Mouse (Mus musculus) hindbrain, embryonic 14.5 days (tissue): ENCODE measurements at regions not wholly inside any gene's neighbourhood (a gene's known extent, or its start where the extent isn't known, plus 50 kb on each side); places are given as distances from the start of the nearest gene placed in this dataset.

Experiments used
- ATAC-seq: fragments of 200-750 bp; cut with Nextera tagmentation; 2 replicates; pipeline ENCODE4 v1.8.0; 2017; ENCODE audit warnings: moderate number of reproducible peaks, mild to moderate bottlenecking, moderate TSS enrichment, moderate library complexity; ENCODE audit not compliant: low FRiP score
- DNase-seq: peaks from one replicate; pipeline ENCODE4 v3.0.0-alpha.2; 2015; ENCODE audit warnings: low spot score
- H3K27ac ChIP-seq: fragments of 300-500 bp; sonication (generic); 2 replicates; pipeline ENCODE4 v1.5.1; 2014; ENCODE audit warnings: mild to moderate bottlenecking, moderate library complexity
- H3K27me3 ChIP-seq: fragments of 300-500 bp; sonication (generic); 2 replicates; pipeline ENCODE4 v1.6.1; 2014; ENCODE audit warnings: mild to moderate bottlenecking, low read length, mixed read lengths; ENCODE audit not compliant: control insufficient read depth, insufficient read depth
- H3K36me3 ChIP-seq: fragments of 300-500 bp; sonication (generic); replicated peaks from 2 replicates; pipeline ENCODE4 v1.6.1; 2014; ENCODE audit not compliant: control insufficient read depth, insufficient read depth
- H3K4me1 ChIP-seq: fragments of 300-500 bp; sonication (generic); replicated peaks from 2 replicates; pipeline ENCODE4 v1.6.1; 2014; ENCODE audit warnings: antibody characterized with exemption, low read length, mixed read lengths; ENCODE audit not compliant: control insufficient read depth, insufficient read depth
- H3K4me2 ChIP-seq: fragments of 300-500 bp; sonication (generic); replicated peaks from 2 replicates; pipeline ENCODE4 v1.6.1; 2014; ENCODE audit warnings: mild to moderate bottlenecking, moderate library complexity
- H3K4me3 ChIP-seq: fragments of 300-500 bp; sonication (generic); replicated peaks from 2 replicates; pipeline ENCODE4 v1.5.1; 2014; ENCODE audit warnings: mild to moderate bottlenecking, low read length
- H3K9ac ChIP-seq: fragments of 300-500 bp; sonication (generic); 2 replicates; pipeline ENCODE4 v1.6.1; 2014
- H3K9me3 ChIP-seq: fragments of 300-500 bp; sonication (generic); 2 replicates; pipeline ENCODE4 v1.6.1; 2016; ENCODE audit warnings: low read length; ENCODE audit not compliant: control insufficient read depth
- WGBS: fragments of 180-500 bp; shearing (Covaris S2); extraction: QIAGEN DNeasy Blood & Tissue Kit; methylation state at CpG from one replicate; pipeline ENCODE4 v1.1.7; 2014; 5-methylcytosine and 5-hydroxymethylcytosine counted together

GRCm38 (mm10) chr4:124435040-124435434, 175.6 kb downstream of the 3100002H09Rik start:
- WGBS, result 30% methylated on average over 12 of the region's 12 CpGs
- Histone ChIP-seq H3K27ac (no peak overlapping the region), H3K9me3 (no peaks in the 10 kb centered on the region), H3K9ac (no peak overlapping the region), H3K27me3 (peaks cover 45% of the 10 kb centered on the region), H3K4me2 (no peak overlapping the region), H3K36me3 (no peaks in the 10 kb centered on the region), H3K4me3 (no peak overlapping the region), H3K4me1 (peaks cover 8% of the 10 kb centered on the region)
- no peak for ATAC-seq
- DNase-seq, result no peak

DNA sequence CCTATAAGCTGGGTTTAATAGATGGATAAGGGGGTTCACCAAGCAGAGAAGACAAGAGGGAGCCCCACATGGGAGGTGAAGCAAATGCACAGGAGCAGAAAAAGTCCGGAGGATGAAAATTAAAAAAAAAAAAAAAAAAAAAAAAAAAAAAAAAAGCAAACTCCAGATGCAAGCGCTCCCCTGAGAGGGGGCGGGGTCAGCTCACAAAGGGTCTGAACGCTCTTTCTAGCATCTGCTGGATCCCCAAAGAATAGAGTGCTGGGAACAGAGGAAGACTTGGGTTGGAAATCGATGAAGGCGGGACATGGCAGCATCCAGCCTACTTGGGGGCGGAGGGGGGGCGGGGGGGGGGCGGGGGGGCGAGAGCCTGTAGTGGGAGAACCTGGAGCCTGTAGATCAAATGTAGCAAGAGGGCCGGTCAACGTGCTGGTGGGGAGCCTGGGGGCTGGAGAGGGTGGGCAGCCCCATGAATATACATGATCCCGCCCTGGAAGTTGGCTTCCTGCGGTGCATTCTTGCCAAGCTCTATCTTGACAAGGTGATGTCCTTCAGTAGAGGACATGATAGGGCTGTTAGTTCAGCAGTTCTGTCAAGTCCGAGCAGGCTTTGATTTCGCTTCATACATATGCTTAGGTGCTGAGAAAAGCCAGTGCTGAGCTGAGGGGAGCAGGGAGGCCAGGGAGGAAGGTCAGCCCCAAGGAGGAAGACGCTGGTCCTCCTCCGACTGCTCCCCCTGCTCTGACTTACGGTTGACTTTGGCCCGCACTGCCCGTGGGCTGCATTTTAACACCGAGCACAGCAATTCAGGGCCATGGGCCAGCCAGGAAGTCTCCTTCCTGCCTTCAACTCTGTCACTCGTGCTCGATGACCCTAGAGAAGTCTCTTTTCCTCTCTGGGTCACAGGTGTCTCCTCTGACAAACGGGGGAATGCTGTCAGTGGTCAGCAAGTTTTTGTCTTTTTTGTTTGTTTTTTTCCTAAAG, 176.3 kb downstream of the 3100002H09Rik start:
- Histone ChIP-seq H3K27ac (no peak overlapping the region), H3K4me1 (peaks cover 8% of the 10 kb centered on the region), H3K27me3 (peaks cover 38% of the 10 kb centered on the region), H3K36me3 (no peaks in the 10 kb centered on the region), H3K9ac (no peak overlapping the region), H3K9me3 (no peaks in the 10 kb centered on the region), H3K4me2 (0 out of 2 replicates have a peak overlapping the region, but pooled peaks have one; percentile 5), H3K4me3 (no peak overlapping the region)
- ATAC-seq (no peak), DNase-seq (no peak)
- 6% methylated on average over 21 of the region's 25 CpGs for WGBS

DNA sequence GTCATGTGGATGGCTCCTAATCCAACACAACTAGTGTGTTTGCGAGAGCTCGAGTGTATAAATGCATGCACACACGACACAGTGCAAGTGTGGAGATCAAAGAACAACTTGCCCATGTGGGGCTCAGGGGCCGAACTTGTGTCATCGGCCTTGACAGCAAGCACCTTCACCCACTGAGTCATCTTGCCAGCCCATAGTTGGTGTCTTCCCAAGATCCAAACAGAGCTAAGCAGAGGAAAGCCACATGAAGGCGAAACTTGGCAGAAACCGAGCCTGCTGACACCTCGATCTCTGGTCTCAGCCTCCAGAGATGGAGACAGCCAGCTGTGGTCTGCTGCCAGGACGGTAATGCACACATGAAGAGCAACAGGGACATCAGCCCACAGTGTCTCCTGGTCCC, 177.1 kb downstream of the 3100002H09Rik start:
- no peak for ATAC-seq
- DNase-seq, result no peak
- H3K9me3 ChIP-seq, result no peaks in the 10 kb centered on the region
- WGBS, result 70% methylated on average over 9 of the region's 9 CpGs
- H3K27me3 ChIP-seq, result peaks cover 36% of the 10 kb centered on the region
- H3K4me3 ChIP-seq, result no peak overlapping the region
- H3K36me3 ChIP-seq, result no peaks in the 10 kb centered on the region
- H3K9ac ChIP-seq, result no peak overlapping the region
- no peak overlapping the region for H3K4me2 ChIP-seq
- peaks cover 8% of the 10 kb centered on the region for H3K4me1 ChIP-seq
- no peak overlapping the region for H3K27ac ChIP-seq

- DNase-seq, result no peak
- Histone ChIP-seq H3K4me3 (no peak overlapping the region), H3K4me2 (no peak overlapping the region), H3K27ac (no peak overlapping the region), H3K4me1 (peaks cover 8% of the 10 kb centered on the region), H3K36me3 (no peaks in the 10 kb centered on the region), H3K9ac (no peak overlapping the region), H3K27me3 (peaks cover 25% of the 10 kb centered on the region), H3K9me3 (no peaks in the 10 kb centered on the region)
- WGBS, result 65% methylated on average over 16 of the region's 16 CpGs
- no peak for ATAC-seq
Measured at GRCm38 (mm10) chr4:124431193-124431592, 179.4 kb downstream of the 3100002H09Rik start.

- no peak for ATAC-seq
- peaks cover 7% of the 10 kb centered on the region; the same call in 1 of the 2 replicates for H3K27me3 ChIP-seq
- no peak overlapping the region for H3K4me2 ChIP-seq
- 90% methylated on average over 4 of the region's 4 CpGs for WGBS
- no peak for DNase-seq
- H3K4me1 ChIP-seq, result no peaks in the 10 kb centered on the region
- H3K9me3 ChIP-seq, result no peaks in the 10 kb centered on the region
- H3K4me3 ChIP-seq, result no peak overlapping the region
- no peak overlapping the region for H3K27ac ChIP-seq
- no peak overlapping the region for H3K9ac ChIP-seq
- H3K36me3 ChIP-seq, result no peaks in the 10 kb centered on the region
Measured at GRCm38 (mm10) chr4:124428844-124429243, 181.8 kb downstream of the 3100002H09Rik start.

- ATAC-seq (no peak), DNase-seq (no peak)
- 88% methylated on average over 6 of the region's 6 CpGs for WGBS
- no peaks in the 10 kb centered on the region for H3K4me1 ChIP-seq
- H3K9me3 ChIP-seq, result peaks cover 5% of the 10 kb centered on the region; the same call in 1 of the 2 replicates
- no peak overlapping the region for H3K27ac ChIP-seq
- no peaks in the 10 kb centered on the region for H3K36me3 ChIP-seq
- H3K4me3 ChIP-seq, result no peak overlapping the region
- no peak overlapping the region for H3K9ac ChIP-seq
- no peak overlapping the region for H3K4me2 ChIP-seq
- H3K27me3 ChIP-seq, result no peaks in the 10 kb centered on the region
Measured at GRCm38 (mm10) chr4:124422406-124422805, 188.2 kb downstream of the 3100002H09Rik start.

- H3K36me3 ChIP-seq, result no peaks in the 10 kb centered on the region
- H3K4me2 ChIP-seq, result no peak overlapping the region
- H3K27ac ChIP-seq, result no peak overlapping the region
- H3K9me3 ChIP-seq, result peaks cover 5% of the 10 kb centered on the region; the same call in 1 of the 2 replicates
- ATAC-seq (no peak), DNase-seq (no peak)
- WGBS, result 45% methylated on average over 8 of the region's 8 CpGs
- H3K27me3 ChIP-seq, result no peaks in the 10 kb centered on the region
- no peak overlapping the region for H3K4me3 ChIP-seq
- H3K4me1 ChIP-seq, result no peaks in the 10 kb centered on the region
- H3K9ac ChIP-seq, result no peak overlapping the region
Measured at GRCm38 (mm10) chr4:124418431-124418830, 192.2 kb downstream of the 3100002H09Rik start.

DNA sequence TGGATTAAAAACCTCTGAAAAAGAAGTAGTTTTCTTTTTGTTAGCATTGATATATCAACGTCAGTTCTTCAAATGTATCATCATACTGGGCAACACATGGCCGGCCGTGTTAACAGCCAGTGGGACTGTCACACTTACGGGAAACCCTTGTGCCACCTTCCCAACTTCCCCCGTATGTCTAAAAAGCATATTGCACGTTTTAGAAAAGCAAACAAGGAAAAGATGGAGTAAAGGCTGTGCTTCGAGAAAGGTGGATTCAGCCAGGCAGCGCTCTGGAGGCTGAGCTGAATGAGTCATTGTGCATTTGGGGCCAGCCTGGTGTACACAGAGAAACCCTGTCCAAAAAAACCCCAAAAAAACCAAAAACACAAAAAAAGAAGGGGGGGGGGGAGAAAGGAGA, 193.4 kb downstream of the 3100002H09Rik start:
- Histone ChIP-seq H3K4me2 (no peak overlapping the region), H3K36me3 (no peaks in the 10 kb centered on the region), H3K4me1 (no peaks in the 10 kb centered on the region), H3K4me3 (no peak overlapping the region), H3K27ac (no peak overlapping the region), H3K9me3 (peaks cover 5% of the 10 kb centered on the region; the same call in 1 of the 2 replicates), H3K9ac (no peak overlapping the region), H3K27me3 (no peaks in the 10 kb centered on the region)
- DNase-seq, result no peak
- ATAC-seq, result no peak
- WGBS, result 86% methylated on average over 8 of the region's 8 CpGs

DNA sequence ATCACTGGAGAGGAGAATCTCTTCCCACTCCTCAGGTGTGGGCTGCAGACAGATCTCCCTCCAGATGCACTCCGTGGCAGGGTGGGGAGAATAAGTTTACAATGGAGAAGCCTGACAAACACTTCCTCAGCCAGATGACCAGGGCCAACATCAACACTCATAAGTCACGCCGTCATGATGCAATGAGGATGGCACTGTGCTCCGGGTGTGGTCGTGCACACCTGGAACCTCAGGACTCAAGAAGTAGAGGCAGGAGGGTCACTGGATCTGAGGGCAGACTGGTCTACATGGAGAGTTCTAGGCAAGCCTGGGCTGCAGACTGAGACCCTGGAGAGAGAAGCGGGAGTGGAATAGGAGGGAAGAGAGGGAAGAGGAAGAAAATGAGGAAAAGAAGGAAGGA, 194.3 kb downstream of the 3100002H09Rik start:
- no peak overlapping the region for H3K4me2 ChIP-seq
- H3K27me3 ChIP-seq, result no peaks in the 10 kb centered on the region
- WGBS, result 94% methylated on average over 6 of the region's 6 CpGs
- H3K36me3 ChIP-seq, result no peaks in the 10 kb centered on the region
- no peak overlapping the region for H3K27ac ChIP-seq
- ATAC-seq, result no peak
- no peak overlapping the region for H3K9ac ChIP-seq
- H3K4me1 ChIP-seq, result no peaks in the 10 kb centered on the region
- H3K9me3 ChIP-seq, result peaks cover 5% of the 10 kb centered on the region; the same call in 1 of the 2 replicates
- no peak overlapping the region for H3K4me3 ChIP-seq
- DNase-seq, result no peak
